Mouse (Mus musculus): Measurements from ENCODE around the gene Mrap2. TPM values are rescaled to one million over a fixed set of nuclear protein-coding genes. Genes with fewer than 3 reads are reported as not detected.
"Not testable (repeated sequence)": the region's sequence is repeated elsewhere in the genome, so short reads cannot be mapped to it uniquely, and the experiment has no call there.

Mrap2 gene
- 0.72 and 1.1 TPM in 2 replicates for polyA plus RNA-seq (2015; fragmentation: Nextera tagmentation; extraction: Ambion mirVana)

DNA sequence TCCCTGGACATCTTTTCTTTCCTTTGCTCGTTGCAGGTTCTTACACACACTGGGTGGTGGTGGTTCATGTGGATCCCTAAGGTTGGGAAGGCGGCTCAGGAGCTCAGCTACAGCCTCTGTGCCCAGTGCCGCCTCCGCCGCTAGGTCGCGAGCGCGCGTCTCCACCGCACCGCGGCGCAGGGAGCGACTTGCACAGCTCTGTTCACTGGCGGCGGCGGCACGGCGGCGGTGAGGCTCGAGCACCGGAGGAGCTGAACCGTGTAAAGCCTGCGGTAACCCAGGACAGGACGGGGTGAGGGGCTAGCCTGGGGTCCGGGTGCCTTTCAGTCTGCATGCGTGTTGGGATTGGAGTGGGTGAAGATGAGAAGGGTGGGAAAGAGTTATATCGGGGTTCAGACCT lies at the start of gene Mrap2:
Gene Mrap2, plus strand, starts transcription at position 201 of the 400 bp plus-strand sequence.
- Histone ChIP-seq H3K4me2 (replicated peaks) (peak within 1 kb of the TSS; percentile 71), H3K9me3 (no peaks in the 10 kb centered on the region), H3K9ac (replicated peaks) (peak within 1 kb of the TSS; percentile 38; the same call in 1 of the 2 replicates), H3K4me1 (peaks cover 12% of the 10 kb centered on the region), H3K4me3 (peak within 1 kb of the TSS; percentile 39), H3K27ac (replicated peaks) (no peak within 1 kb of the TSS), H3K36me3 (no peaks in the 10 kb centered on the region), H3K27me3 (peaks cover 27% of the 10 kb centered on the region)
- under 1% methylated on average over 29 of the region's 29 CpGs for WGBS
- peak; percentile 97 for ATAC-seq (replicated peaks)

DNA sequence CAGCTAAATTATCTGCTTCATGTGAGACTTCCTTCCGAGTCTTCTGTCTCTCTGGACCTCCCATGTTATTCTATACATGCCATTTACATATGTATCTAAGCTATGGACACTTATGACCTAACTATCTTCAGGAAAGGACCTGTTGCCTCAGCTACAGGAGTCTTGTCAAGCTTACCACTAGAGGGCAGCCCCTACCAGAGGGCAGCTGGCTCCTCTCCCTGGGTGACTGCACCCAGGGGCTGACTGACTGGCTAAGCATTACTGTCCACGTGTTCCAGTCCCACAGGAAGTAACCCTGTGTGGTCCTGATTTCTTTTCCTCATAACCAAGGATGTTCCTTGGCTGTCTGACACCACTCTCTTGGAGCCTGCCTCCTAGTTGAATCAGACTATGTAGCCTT lies 46.1 kb upstream of the Mrap2 start:
- H3K4me1 ChIP-seq, result no peaks in the 10 kb centered on the region
- no peaks in the 10 kb centered on the region for H3K9me3 ChIP-seq
- ATAC-seq (replicated peaks), result no peak
- H3K36me3 ChIP-seq, result no peaks in the 10 kb centered on the region
- no peak overlapping the region for H3K4me2 ChIP-seq (replicated peaks)
- H3K27ac ChIP-seq (replicated peaks), result no peak overlapping the region
- WGBS, result 62% methylated on average over 2 of the region's 2 CpGs
- no peaks in the 10 kb centered on the region for H3K27me3 ChIP-seq
- no peak overlapping the region for H3K4me3 ChIP-seq
- no peak overlapping the region for H3K9ac ChIP-seq (replicated peaks)

DNA sequence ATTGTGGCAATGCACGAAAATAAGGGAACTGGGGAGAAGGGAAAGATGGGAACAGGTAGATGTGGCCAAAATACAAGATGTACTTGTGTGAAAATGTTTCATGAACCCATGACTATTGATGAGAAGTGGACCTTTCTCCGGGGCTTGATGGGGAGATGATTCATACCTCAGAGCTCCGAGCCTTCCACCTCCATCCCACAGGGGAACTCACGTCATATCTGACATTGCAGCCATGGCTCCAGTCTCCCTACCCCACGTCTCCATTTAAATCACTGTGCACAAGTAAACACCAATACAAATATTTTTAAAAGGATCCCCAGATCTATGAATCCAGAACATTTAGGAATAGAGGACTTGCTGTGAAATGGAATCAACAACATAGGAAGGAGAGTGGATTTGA lies 29.1 kb upstream of the Mrap2 start:
- 77% methylated on average over 5 of the region's 5 CpGs for WGBS
- H3K4me3 ChIP-seq, result no peak overlapping the region
- no peak overlapping the region for H3K9ac ChIP-seq (replicated peaks)
- H3K27me3 ChIP-seq, result no peaks in the 10 kb centered on the region
- no peaks in the 10 kb centered on the region for H3K36me3 ChIP-seq
- H3K9me3 ChIP-seq, result no peaks in the 10 kb centered on the region
- peak overlapping the region; percentile 75 for H3K27ac ChIP-seq (replicated peaks)
- H3K4me2 ChIP-seq (replicated peaks), result no peak overlapping the region; the same call in 1 of the 2 replicates
- ATAC-seq (replicated peaks), result peak; percentile 23; the same call in 1 of the 2 replicates
- H3K4me1 ChIP-seq, result peaks cover 3% of the 10 kb centered on the region; the same call in 1 of the 2 replicates

DNA sequence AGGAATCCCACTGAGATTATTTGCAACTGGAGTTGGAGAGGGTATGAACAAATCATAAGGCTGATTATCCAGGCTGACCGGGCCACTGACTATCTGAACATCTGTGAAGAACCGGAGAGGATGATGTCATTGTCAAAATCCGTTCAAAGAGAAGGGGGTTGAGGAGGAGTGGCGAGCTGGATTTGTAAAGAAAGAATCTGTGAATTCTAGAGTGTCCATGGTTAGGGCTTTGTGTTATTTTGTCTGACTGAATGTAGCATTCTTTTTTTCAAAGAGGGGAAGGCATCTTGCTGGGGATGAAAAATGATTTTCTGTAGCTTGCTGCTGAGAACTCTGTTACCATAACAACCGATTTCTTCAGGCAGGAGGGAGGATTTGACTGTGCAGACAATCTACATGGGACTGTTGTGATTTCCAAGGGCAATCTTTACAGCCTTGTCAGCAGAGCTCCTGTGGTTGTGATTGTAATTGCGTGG lies 28.6 kb upstream of the Mrap2 start:
- H3K4me3 ChIP-seq, result no peak overlapping the region
- no peaks in the 10 kb centered on the region for H3K36me3 ChIP-seq
- H3K9me3 ChIP-seq, result no peaks in the 10 kb centered on the region
- H3K9ac ChIP-seq (replicated peaks), result no peak overlapping the region
- ATAC-seq (replicated peaks), result peak; percentile 90
- H3K4me1 ChIP-seq, result peaks cover 3% of the 10 kb centered on the region; the same call in 1 of the 2 replicates
- no peaks in the 10 kb centered on the region for H3K27me3 ChIP-seq
- no peak overlapping the region; the same call in 1 of the 2 replicates for H3K4me2 ChIP-seq (replicated peaks)
- 31% methylated on average over 6 of the region's 6 CpGs for WGBS
- H3K27ac ChIP-seq (replicated peaks), result peak overlapping the region; percentile 75

DNA sequence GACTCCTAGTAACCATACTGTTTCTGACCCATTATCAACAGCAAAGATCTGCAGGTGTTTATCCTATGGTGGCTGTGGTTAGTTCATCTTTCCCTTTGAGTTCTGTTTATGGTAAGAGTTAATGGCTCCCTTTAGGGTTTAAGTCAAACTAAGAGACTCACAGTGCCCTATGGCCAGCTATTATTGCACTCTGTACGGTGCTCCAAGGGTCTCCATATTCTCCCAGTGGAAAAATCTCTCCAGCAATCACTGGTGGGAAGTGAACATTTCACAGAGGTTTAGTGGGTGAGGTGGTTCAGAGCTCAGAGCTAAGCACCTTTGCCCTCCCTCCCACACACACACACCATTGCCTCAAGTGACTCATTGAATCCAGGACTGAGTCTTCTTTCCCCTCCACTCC lies 28.1 kb upstream of the Mrap2 start:
- no peak for ATAC-seq (replicated peaks)

DNA sequence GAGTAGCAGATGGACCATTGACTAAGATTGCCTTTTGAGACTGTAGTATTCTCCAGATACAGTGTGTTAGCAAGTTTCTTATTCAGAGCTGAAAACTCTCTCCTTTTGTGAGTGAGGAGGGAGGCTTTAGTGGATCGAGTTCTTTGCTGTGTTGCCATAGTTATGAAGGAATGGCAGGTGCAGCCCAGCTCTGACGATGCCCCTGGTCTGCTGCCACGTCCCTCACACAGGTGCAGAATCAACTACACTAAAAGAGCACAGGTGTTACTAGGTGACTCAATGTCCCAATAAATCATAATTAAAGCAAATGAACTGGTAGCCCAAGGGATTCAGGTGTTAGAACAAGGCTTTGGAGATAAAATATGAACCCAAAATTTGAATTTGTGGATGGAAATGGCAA lies 25.1 kb upstream of the Mrap2 start:
- H3K9me3 ChIP-seq, result no peaks in the 10 kb centered on the region
- H3K27ac ChIP-seq (replicated peaks), result no peak overlapping the region
- no peaks in the 10 kb centered on the region for H3K27me3 ChIP-seq
- no peak for ATAC-seq (replicated peaks)
- H3K4me1 ChIP-seq, result peaks cover 3% of the 10 kb centered on the region; the same call in 1 of the 2 replicates
- no peaks in the 10 kb centered on the region for H3K36me3 ChIP-seq
- no peak overlapping the region for H3K9ac ChIP-seq (replicated peaks)
- no peak overlapping the region for H3K4me2 ChIP-seq (replicated peaks)
- no peak overlapping the region for H3K4me3 ChIP-seq
- WGBS, result 71% methylated on average over 3 of the region's 3 CpGs

More for the DNA sequence above, 28.1 kb upstream of the Mrap2 start:
- WGBS, result 91% methylated on average over 1 of the region's 1 CpGs
- Histone ChIP-seq H3K9me3 (no peaks in the 10 kb centered on the region), H3K27me3 (no peaks in the 10 kb centered on the region), H3K4me1 (peaks cover 3% of the 10 kb centered on the region; the same call in 1 of the 2 replicates), H3K27ac (replicated peaks) (peak overlapping the region; percentile 75), H3K4me3 (no peak overlapping the region), H3K4me2 (replicated peaks) (no peak overlapping the region), H3K9ac (replicated peaks) (no peak overlapping the region), H3K36me3 (no peaks in the 10 kb centered on the region)

DNA sequence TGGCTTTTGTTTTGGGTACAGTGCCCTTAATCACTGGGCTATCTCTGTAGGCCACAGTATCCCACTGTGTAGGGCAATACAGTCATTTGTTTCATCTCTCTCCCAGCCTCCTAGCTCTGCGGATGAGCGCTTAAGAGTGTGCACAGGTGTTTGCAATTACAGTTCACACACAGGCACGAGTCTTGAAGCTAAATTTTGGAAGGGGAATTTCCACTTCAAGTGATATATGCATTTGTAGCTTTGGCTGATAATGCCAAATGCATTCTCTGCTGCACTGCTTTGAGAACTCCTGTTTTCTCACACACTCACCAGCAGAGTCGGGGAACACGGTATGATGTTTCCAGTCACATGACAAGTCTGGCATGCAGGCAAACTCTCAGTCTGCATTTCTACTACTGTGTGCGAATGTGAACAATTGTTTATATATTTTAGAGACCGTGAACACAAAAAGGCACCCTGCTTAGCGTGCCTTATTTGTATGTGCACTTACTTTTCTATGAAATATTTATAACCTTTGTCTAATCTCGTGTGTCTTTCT lies 22.1 kb upstream of the Mrap2 start:
- H3K4me2 ChIP-seq (replicated peaks), result no peak overlapping the region
- H3K9me3 ChIP-seq, result no peaks in the 10 kb centered on the region
- ATAC-seq (replicated peaks), result no peak
- H3K4me1 ChIP-seq, result no peaks in the 10 kb centered on the region
- H3K27ac ChIP-seq (replicated peaks), result no peak overlapping the region
- no peak overlapping the region for H3K4me3 ChIP-seq
- H3K9ac ChIP-seq (replicated peaks), result no peak overlapping the region
- 65% methylated on average over 9 of the region's 9 CpGs for WGBS
- no peaks in the 10 kb centered on the region for H3K36me3 ChIP-seq
- no peaks in the 10 kb centered on the region for H3K27me3 ChIP-seq

DNA sequence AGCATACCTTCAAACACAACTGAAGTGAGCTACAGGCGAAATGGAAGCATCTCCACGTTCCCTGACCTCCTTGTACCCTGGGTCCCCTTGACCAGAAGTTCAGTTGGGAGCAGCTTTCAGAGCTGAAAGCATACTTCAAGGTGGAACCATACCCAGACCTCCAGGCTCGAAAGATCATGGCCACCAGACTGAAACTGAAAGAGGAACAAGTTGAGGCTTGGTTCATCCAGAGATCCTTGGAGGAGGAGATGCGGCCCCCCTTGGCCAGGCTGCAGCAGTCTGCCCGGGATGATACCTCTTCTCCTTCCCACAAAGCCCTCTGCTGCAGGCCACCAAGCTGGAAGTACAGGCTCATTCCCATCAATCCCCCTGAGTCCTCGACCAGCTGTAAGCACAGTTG lies 17.1 kb upstream of the Mrap2 start:
- not testable (repeated sequence) for H3K9me3 ChIP-seq; H3K36me3 ChIP-seq; H3K4me2 ChIP-seq (replicated peaks); H3K4me1 ChIP-seq; H3K27me3 ChIP-seq; ATAC-seq (replicated peaks); H3K9ac ChIP-seq (replicated peaks); H3K4me3 ChIP-seq; H3K27ac ChIP-seq (replicated peaks)
- WGBS, result 84% methylated on average over 6 of the region's 6 CpGs

DNA sequence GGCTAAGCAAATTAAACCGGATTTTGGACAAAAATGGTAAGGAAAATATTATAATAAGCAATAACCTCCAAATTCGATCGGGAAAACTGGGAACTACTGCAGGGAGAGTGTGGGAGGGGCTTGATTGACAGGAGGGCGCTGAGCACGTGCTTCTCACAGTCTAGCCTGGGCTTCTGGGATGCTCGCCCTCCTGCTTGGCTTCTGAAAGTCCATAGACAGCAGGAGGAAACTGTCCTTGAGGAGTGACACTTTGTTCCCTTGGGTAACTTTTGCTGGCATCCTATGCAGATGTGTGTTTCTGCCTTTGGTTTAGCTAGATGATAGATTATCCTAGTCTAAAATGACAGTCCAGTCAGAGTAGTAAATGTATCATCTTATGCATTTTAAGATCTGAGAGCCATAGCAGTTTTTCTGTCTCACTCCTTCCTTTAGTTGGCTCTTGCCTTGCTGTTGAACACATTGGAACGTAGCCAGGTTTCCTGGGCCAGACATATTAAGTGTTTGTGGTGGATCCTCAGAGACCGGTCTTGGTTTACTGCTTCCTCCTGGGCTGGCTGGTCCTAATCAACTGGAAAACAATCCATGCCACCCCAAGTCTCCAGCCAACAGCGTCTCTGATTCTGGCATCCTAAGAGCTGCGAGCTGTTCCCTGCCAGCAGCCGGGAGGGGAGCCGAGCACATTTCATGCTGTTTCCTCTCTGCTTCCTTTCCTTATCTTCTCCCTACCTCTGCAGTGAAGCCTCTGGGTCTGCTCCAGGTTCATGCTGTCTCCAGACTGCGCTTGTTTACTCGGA lies 8.1 kb upstream of the Mrap2 start:
- H3K4me3 ChIP-seq, result no peak overlapping the region
- H3K9ac ChIP-seq (replicated peaks), result no peak overlapping the region
- H3K27ac ChIP-seq (replicated peaks), result no peak overlapping the region
- H3K4me2 ChIP-seq (replicated peaks), result no peak overlapping the region
- peak; percentile 53 for ATAC-seq (replicated peaks)
- H3K27me3 ChIP-seq, result no peaks in the 10 kb centered on the region
- no peaks in the 10 kb centered on the region for H3K36me3 ChIP-seq
- WGBS, result 61% methylated on average over 14 of the region's 14 CpGs
- 0 out of 2 replicates have a peak, but pooled peaks cover 5% of the 10 kb centered on the region for H3K4me1 ChIP-seq
- H3K9me3 ChIP-seq, result no peaks in the 10 kb centered on the region

DNA sequence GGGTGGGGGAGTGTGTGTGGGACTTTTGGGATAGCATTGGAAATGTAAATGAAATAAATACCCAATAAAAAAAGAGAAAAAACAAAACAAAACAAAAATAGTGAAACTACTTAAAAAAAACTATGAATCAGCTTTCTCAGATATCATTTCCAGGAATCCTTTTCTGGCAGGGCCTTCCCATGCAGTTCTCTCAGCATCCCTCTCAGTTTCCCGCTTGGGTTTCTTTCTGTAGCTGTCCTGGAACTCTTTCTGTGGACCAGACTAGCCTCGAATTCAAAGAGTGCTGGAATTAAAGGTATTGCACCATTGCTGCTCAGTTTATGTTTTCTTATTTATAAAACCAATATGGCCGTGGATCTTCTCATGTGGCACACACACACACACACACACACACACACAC lies 1.0 kb upstream of the Mrap2 start:
- 87% methylated on average over 3 of the region's 3 CpGs for WGBS
- no peak overlapping the region for H3K4me3 ChIP-seq
- peaks cover 27% of the 10 kb centered on the region for H3K27me3 ChIP-seq
- H3K9me3 ChIP-seq, result no peaks in the 10 kb centered on the region
- H3K9ac ChIP-seq (replicated peaks), result no peak overlapping the region
- H3K36me3 ChIP-seq, result no peaks in the 10 kb centered on the region
- no peak for ATAC-seq (replicated peaks)
- peaks cover 12% of the 10 kb centered on the region for H3K4me1 ChIP-seq
- H3K27ac ChIP-seq (replicated peaks), result no peak overlapping the region
- H3K4me2 ChIP-seq (replicated peaks), result no peak overlapping the region

DNA sequence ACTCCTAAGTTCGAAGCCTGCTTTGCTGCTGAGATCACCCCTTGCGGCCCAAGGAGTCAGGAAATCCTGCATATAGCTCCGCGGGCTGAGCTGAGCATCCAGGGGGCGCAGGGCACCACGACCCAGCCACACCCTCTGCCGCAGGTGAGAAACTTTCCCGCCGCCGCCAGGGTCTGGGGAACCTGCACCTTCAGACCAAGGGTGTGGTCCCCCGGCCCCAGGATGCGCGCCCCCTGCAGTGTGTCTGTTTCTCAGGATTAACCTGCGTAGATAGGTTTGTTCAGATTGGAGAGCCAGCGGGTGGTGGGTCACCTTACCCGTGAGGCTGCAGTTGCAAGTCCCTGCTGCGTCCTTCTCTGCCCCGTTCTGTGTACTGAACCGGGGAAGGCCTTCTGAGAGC lies 426 bp downstream of the Mrap2 start:
- Histone ChIP-seq H3K4me1 (peaks cover 12% of the 10 kb centered on the region), H3K27me3 (peaks cover 27% of the 10 kb centered on the region), H3K9ac (replicated peaks) (peak overlapping the region; percentile 38; the same call in 1 of the 2 replicates), H3K9me3 (no peaks in the 10 kb centered on the region), H3K4me3 (peak overlapping the region; percentile 39), H3K36me3 (no peaks in the 10 kb centered on the region), H3K27ac (replicated peaks) (no peak overlapping the region), H3K4me2 (replicated peaks) (peak overlapping the region; percentile 71)
- peak; percentile 61 for ATAC-seq (replicated peaks)
- under 1% methylated on average over 19 of the region's 19 CpGs for WGBS

DNA sequence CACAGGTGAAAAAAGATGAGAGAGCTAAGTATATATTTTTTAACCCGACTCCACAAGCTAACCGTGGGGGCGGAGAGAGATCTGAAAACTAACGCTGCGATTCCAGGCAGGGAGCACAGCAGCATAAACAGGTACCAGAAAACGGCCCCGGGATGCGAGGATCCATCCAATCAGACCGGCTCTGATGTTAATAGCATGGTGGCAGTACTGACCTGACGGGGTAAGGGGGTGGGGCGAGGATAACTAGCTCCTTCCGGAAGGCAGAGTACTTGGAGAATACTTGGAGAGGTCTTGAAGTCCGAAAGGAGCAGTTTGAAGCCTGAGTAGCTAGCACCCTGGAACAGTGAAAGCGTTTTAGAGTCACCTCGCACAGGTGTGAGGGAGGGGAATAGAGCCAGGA lies 1.1 kb downstream of the Mrap2 start:
- Histone ChIP-seq H3K9me3 (no peaks in the 10 kb centered on the region), H3K27me3 (peaks cover 27% of the 10 kb centered on the region), H3K4me1 (peaks cover 12% of the 10 kb centered on the region), H3K4me3 (peak overlapping the region; percentile 39), H3K9ac (replicated peaks) (no peak overlapping the region), H3K36me3 (no peaks in the 10 kb centered on the region), H3K4me2 (replicated peaks) (peak overlapping the region; percentile 71), H3K27ac (replicated peaks) (no peak overlapping the region)
- ATAC-seq (replicated peaks), result no peak
- 2% methylated on average over 15 of the region's 15 CpGs for WGBS
